Mouse (Mus musculus) myocyte (in vitro differentiated cells): ENCODE measurements at regions not wholly inside any gene's neighbourhood (a gene's known extent, or its start where the extent isn't known, plus 50 kb on each side); places are given as distances from the start of the nearest gene placed in this dataset.

ENCODE experiments used
- H3K27me3 ChIP-seq: one replicate; pipeline ENCODE4 v1.6.1; 2011; ENCODE audit not compliant: control insufficient read depth, insufficient read depth, insufficient read length
- H3K36me3 ChIP-seq: one replicate; pipeline ENCODE4 v1.6.1; 2011; ENCODE audit not compliant: control insufficient read depth, insufficient read depth
- H3K4me2 ChIP-seq: one replicate; pipeline ENCODE4 v1.6.1; 2011; ENCODE audit warnings: low read depth, control low read depth
- H3K4me3 ChIP-seq: one replicate; pipeline ENCODE4 v1.5.1; 2011; ENCODE audit warnings: mild to moderate bottlenecking, control low read depth, moderate library complexity
- H3K79me2 ChIP-seq: one replicate; pipeline ENCODE4 v1.6.1; 2011; ENCODE audit not compliant: control insufficient read depth, insufficient read depth
- H3ac ChIP-seq: one replicate; pipeline ENCODE4 v1.6.1; 2011; ENCODE audit not compliant: control insufficient read depth, insufficient read length
- CEBPB ChIP-seq: IDR thresholded peaks from 2 replicates; pipeline ENCODE4 v1.6.1; 2011; ENCODE audit warnings: mild to moderate bottlenecking, moderate library complexity; ENCODE audit not compliant: poor library complexity, insufficient read depth, severe bottlenecking
- E2F4 ChIP-seq: IDR thresholded peaks from one replicate; pipeline ENCODE4 v1.6.1; 2011; ENCODE audit warnings: mild to moderate bottlenecking, control low read depth, moderate library complexity; ENCODE audit not compliant: insufficient read depth
- MAX ChIP-seq: IDR thresholded peaks from one replicate; pipeline ENCODE4 v1.6.1; 2011; ENCODE audit warnings: low read depth, mild to moderate bottlenecking, control low read depth
- MYOD1 ChIP-seq, 3 experiments: IDR thresholded peaks; one replicate each; pipeline ENCODE4 v1.6.1; 2011; ENCODE audit warnings: control low read depth in 2 of 3, low read depth in 2 of 3, mild to moderate bottlenecking in 2 of 3, moderate library complexity in 1 of 3; ENCODE audit not compliant: insufficient read length in 2 of 3, control insufficient read depth in 1 of 3
- MYOG ChIP-seq, 3 experiments: IDR thresholded peaks; one replicate each; pipeline ENCODE4 v1.6.1; 2011; ENCODE audit warnings: control low read depth in 2 of 3, low read depth in 2 of 3, mild to moderate bottlenecking in 2 of 3; ENCODE audit not compliant: insufficient read length in 2 of 3, control insufficient read depth in 1 of 3, insufficient read depth in 1 of 3
- POLR2A ChIP-seq: IDR thresholded peaks from one replicate; pipeline ENCODE4 v1.6.1; 2011; ENCODE audit warnings: low read depth, mild to moderate bottlenecking, control low read depth, moderate library complexity; ENCODE audit not compliant: insufficient read length
- POLR2AphosphoS2 ChIP-seq: IDR thresholded peaks from one replicate; pipeline ENCODE4 v1.6.1; 2011; ENCODE audit warnings: low read depth, control low read depth; ENCODE audit not compliant: insufficient read length
- REST ChIP-seq: IDR thresholded peaks from one replicate; pipeline ENCODE4 v1.6.1; 2011; ENCODE audit warnings: mild to moderate bottlenecking, control low read depth, moderate library complexity; ENCODE audit not compliant: insufficient read depth, insufficient read length
- SRF ChIP-seq: IDR thresholded peaks from one replicate; pipeline ENCODE4 v1.6.1; 2011; ENCODE audit warnings: low read depth; ENCODE audit not compliant: control insufficient read depth, insufficient read length
- TCF12 ChIP-seq: IDR thresholded peaks from one replicate; pipeline ENCODE4 v1.6.1; 2011; ENCODE audit warnings: mild to moderate bottlenecking, control low read depth; ENCODE audit not compliant: poor library complexity, insufficient read depth, severe bottlenecking
- TCF3 ChIP-seq: IDR thresholded peaks from one replicate; pipeline ENCODE4 v1.6.1; 2011; ENCODE audit warnings: low read depth, control low read depth; ENCODE audit not compliant: insufficient read length
- USF1 ChIP-seq: IDR thresholded peaks from one replicate; pipeline ENCODE4 v1.6.1; 2011; ENCODE audit warnings: low read depth, mild to moderate bottlenecking, control low read depth, moderate library complexity

GRCm38 (mm10) chr4:54064331-54064730 is 238.5 kb downstream of the Tmem38b start:
- Histone ChIP-seq H3K4me3 (no peak overlapping the region), H3K36me3 (no peaks in the 10 kb centered on the region), H3ac (no peak overlapping the region), H3K27me3 (no peaks in the 10 kb centered on the region), H3K4me2 (no peak overlapping the region), H3K79me2 (no peaks in the 10 kb centered on the region)
- TF ChIP-seq MYOG (IDR thresholded peaks at IDR 0.05; ENCODE audit: control insufficient read depth in 1 of 3, insufficient read depth in 1 of 3, insufficient read length in 2 of 3, low read depth in 2 of 3) (no peak), E2F4 (no peak), USF1 (no peak), REST (no peak)

GRCm38 (mm10) chr4:54071951-54072350 is 246.1 kb downstream of the Tmem38b start:
- H3K79me2 ChIP-seq = no peaks in the 10 kb centered on the region
- H3K4me2 ChIP-seq = no peak overlapping the region
- H3K4me3 ChIP-seq = no peak overlapping the region
- no peak for TF ChIP-seq POLR2AphosphoS2
- TF ChIP-seq CEBPB = no peak
- TF ChIP-seq POLR2A = no peak
- no peak for TF ChIP-seq TCF12
- no peak for TF ChIP-seq TCF3
- no peak for TF ChIP-seq MAX
- TF ChIP-seq MYOD1 (IDR thresholded peaks at IDR 0.05; ENCODE audit: control insufficient read depth in 1 of 3, insufficient read length in 2 of 3, low read depth in 2 of 3) = no peak
- TF ChIP-seq E2F4 = no peak
- no peak for TF ChIP-seq REST
- no peak for TF ChIP-seq USF1
- TF ChIP-seq MYOG (IDR thresholded peaks at IDR 0.05; ENCODE audit: control insufficient read depth in 1 of 3, insufficient read depth in 1 of 3, insufficient read length in 2 of 3, low read depth in 2 of 3) = no peak
- no peak for TF ChIP-seq SRF
- no peaks in the 10 kb centered on the region for H3K36me3 ChIP-seq
- H3K27me3 ChIP-seq = no peaks in the 10 kb centered on the region
- no peak overlapping the region for H3ac ChIP-seq

- Histone ChIP-seq H3K4me3 (no peak overlapping the region), H3K27me3 (no peaks in the 10 kb centered on the region), H3K4me2 (no peak overlapping the region), H3K36me3 (no peaks in the 10 kb centered on the region), H3ac (no peak overlapping the region), H3K79me2 (no peaks in the 10 kb centered on the region)
- no peak for TF ChIP-seq MYOD1 (IDR thresholded peaks at IDR 0.05; ENCODE audit: control insufficient read depth in 1 of 3, insufficient read length in 2 of 3, low read depth in 2 of 3)
- TF ChIP-seq MYOG (IDR thresholded peaks at IDR 0.05; ENCODE audit: control insufficient read depth in 1 of 3, insufficient read depth in 1 of 3, insufficient read length in 2 of 3, low read depth in 2 of 3) = no peak
- no peak for TF ChIP-seq SRF
- no peak for TF ChIP-seq POLR2AphosphoS2
- TF ChIP-seq MAX = no peak
- no peak for TF ChIP-seq TCF3
- TF ChIP-seq CEBPB = no peak
- no peak for TF ChIP-seq REST
- TF ChIP-seq POLR2A = no peak
- TF ChIP-seq TCF12 = no peak
- no peak for TF ChIP-seq E2F4
- TF ChIP-seq USF1 = no peak
Measured at GRCm38 (mm10) chr4:54072482-54072881, 246.6 kb downstream of the Tmem38b start.

- Histone ChIP-seq H3ac (no peak overlapping the region), H3K79me2 (no peaks in the 10 kb centered on the region), H3K27me3 (no peaks in the 10 kb centered on the region), H3K36me3 (no peaks in the 10 kb centered on the region), H3K4me2 (no peak overlapping the region), H3K4me3 (no peak overlapping the region)
- no peak for TF ChIP-seq E2F4
- TF ChIP-seq TCF12 = no peak
- no peak for TF ChIP-seq SRF
- TF ChIP-seq MYOD1 (IDR thresholded peaks at IDR 0.05; ENCODE audit: control insufficient read depth in 1 of 3, insufficient read length in 2 of 3, low read depth in 2 of 3) = no peak
- no peak for TF ChIP-seq MAX
- no peak for TF ChIP-seq TCF3
- TF ChIP-seq POLR2A = no peak
- TF ChIP-seq USF1 = no peak
- TF ChIP-seq REST = no peak
- TF ChIP-seq MYOG (IDR thresholded peaks at IDR 0.05; ENCODE audit: control insufficient read depth in 1 of 3, insufficient read depth in 1 of 3, insufficient read length in 2 of 3, low read depth in 2 of 3) = no peak
- TF ChIP-seq POLR2AphosphoS2 = no peak
- no peak for TF ChIP-seq CEBPB
Measured at GRCm38 (mm10) chr4:54072932-54073331, 247.1 kb downstream of the Tmem38b start.

- Histone ChIP-seq H3K79me2 (no peaks in the 10 kb centered on the region), H3K4me2 (no peak overlapping the region), H3K4me3 (no peak overlapping the region), H3K36me3 (no peaks in the 10 kb centered on the region), H3ac (no peak overlapping the region), H3K27me3 (no peaks in the 10 kb centered on the region)
- TF ChIP-seq POLR2AphosphoS2 = no peak
- no peak for TF ChIP-seq E2F4
- TF ChIP-seq TCF3 = no peak
- no peak for TF ChIP-seq MAX
- TF ChIP-seq POLR2A = no peak
- TF ChIP-seq MYOG (IDR thresholded peaks at IDR 0.05; ENCODE audit: control insufficient read depth in 1 of 3, insufficient read depth in 1 of 3, insufficient read length in 2 of 3, low read depth in 2 of 3) = no peak
- TF ChIP-seq SRF = no peak
- no peak for TF ChIP-seq USF1
- no peak for TF ChIP-seq REST
- TF ChIP-seq CEBPB = no peak
- TF ChIP-seq MYOD1 (IDR thresholded peaks at IDR 0.05; ENCODE audit: control insufficient read depth in 1 of 3, insufficient read length in 2 of 3, low read depth in 2 of 3) = no peak
- no peak for TF ChIP-seq TCF12
Measured at GRCm38 (mm10) chr4:54073483-54073882, 247.6 kb downstream of the Tmem38b start.
